Mouse (Mus musculus) 3134 (cell line): Measurements from ENCODE around the gene Traf3ip1.

Experiments
- DNase-seq: peaks from one replicate; pipeline ENCODE4 v3.0.0-alpha.2; 2011; ENCODE audit warnings: low spot score; ENCODE audit not compliant: insufficient read length; ENCODE audit errors: extremely low read depth

Traf3ip1 gene

GRCm38 (mm10) chr1:91494457-91495140 is at the start of gene Traf3ip1:
Gene Traf3ip1 (plus strand): TSS chr1:91494647.
- DNase-seq, result peak; percentile 94

GRCm38 (mm10) chr1:91444841-91445830 is 49.3 kb upstream of the Traf3ip1 start:
- DNase-seq, result peak; percentile 40

GRCm38 (mm10) chr1:91446060-91446459 is 48.4 kb upstream of the Traf3ip1 start:
- peak; percentile 76 for DNase-seq

GRCm38 (mm10) chr1:91446511-91446910 is 47.9 kb upstream of the Traf3ip1 start:
- DNase-seq, result no peak

- no peak for DNase-seq
Measured at GRCm38 (mm10) chr1:91448688-91449087, 45.8 kb upstream of the Traf3ip1 start.

- no peak for DNase-seq
Measured at GRCm38 (mm10) chr1:91450851-91451250, 43.6 kb upstream of the Traf3ip1 start.

GRCm38 (mm10) chr1:91451547-91452084 is 42.8 kb upstream of the Traf3ip1 start:
- no peak for DNase-seq

GRCm38 (mm10) chr1:91453932-91454331 is 40.5 kb upstream of the Traf3ip1 start:
- DNase-seq, result no peak

GRCm38 (mm10) chr1:91454366-91454765 is 40.1 kb upstream of the Traf3ip1 start:
- no peak for DNase-seq

- no peak for DNase-seq
Measured at GRCm38 (mm10) chr1:91454927-91455326, 39.5 kb upstream of the Traf3ip1 start.

GRCm38 (mm10) chr1:91455661-91456161 is 38.7 kb upstream of the Traf3ip1 start:
- peak; percentile 46 for DNase-seq

- peak; percentile 57 for DNase-seq
Measured at GRCm38 (mm10) chr1:91456301-91456801, 38.1 kb upstream of the Traf3ip1 start.

GRCm38 (mm10) chr1:91457116-91457515 is 37.3 kb upstream of the Traf3ip1 start:
- no peak for DNase-seq

GRCm38 (mm10) chr1:91457698-91458097 is 36.7 kb upstream of the Traf3ip1 start:
- peak; percentile 64 for DNase-seq

- DNase-seq, result peak; percentile 83
Measured at GRCm38 (mm10) chr1:91458223-91458861, 36.1 kb upstream of the Traf3ip1 start.

- peak; percentile 100 for DNase-seq
Measured at GRCm38 (mm10) chr1:91459059-91459809, 35.2 kb upstream of the Traf3ip1 start, which contains the start of gene Per2. Gene Per2 (minus strand): TSS chr1:91459324.

GRCm38 (mm10) chr1:91460069-91460468 is 34.4 kb upstream of the Traf3ip1 start:
- no peak for DNase-seq

GRCm38 (mm10) chr1:91460564-91460963 is 33.9 kb upstream of the Traf3ip1 start:
- DNase-seq, result peak; percentile 46

GRCm38 (mm10) chr1:91463336-91463995 is 31.0 kb upstream of the Traf3ip1 start:
- no peak for DNase-seq
